Mouse (Mus musculus) left cerebral cortex, postnatal 10 days (tissue): ENCODE measurements around the gene Setd2. TPM values are rescaled to one million over a fixed set of nuclear protein-coding genes. Genes with fewer than 3 reads are reported as not detected.

ENCODE experiments used
- DNase-seq, 2 experiments: peaks; one replicate each; pipeline ENCODE4 v3.0.0; 2021 to 2022; ENCODE audit warnings: low spot score in 2 of 2, mixed read lengths in 1 of 2; ENCODE audit errors: extremely low spot score in 1 of 2
- intact Hi-C: fragments of 180-260 bp; cut with DNase I; formaldehyde crosslinking; loops from one replicate; pipeline ENCODE4 v1.15.1; 2025
- total RNA-seq, 2 experiments: library from RNA; stranded (reverse); gene quantifications; 2 replicates each; pipeline ENCODE4 v1.2.3; 2021

The Setd2 gene
- 10 to 100 TPM; 77.2 to 80.2 TPM for total RNA-seq

DNA sequence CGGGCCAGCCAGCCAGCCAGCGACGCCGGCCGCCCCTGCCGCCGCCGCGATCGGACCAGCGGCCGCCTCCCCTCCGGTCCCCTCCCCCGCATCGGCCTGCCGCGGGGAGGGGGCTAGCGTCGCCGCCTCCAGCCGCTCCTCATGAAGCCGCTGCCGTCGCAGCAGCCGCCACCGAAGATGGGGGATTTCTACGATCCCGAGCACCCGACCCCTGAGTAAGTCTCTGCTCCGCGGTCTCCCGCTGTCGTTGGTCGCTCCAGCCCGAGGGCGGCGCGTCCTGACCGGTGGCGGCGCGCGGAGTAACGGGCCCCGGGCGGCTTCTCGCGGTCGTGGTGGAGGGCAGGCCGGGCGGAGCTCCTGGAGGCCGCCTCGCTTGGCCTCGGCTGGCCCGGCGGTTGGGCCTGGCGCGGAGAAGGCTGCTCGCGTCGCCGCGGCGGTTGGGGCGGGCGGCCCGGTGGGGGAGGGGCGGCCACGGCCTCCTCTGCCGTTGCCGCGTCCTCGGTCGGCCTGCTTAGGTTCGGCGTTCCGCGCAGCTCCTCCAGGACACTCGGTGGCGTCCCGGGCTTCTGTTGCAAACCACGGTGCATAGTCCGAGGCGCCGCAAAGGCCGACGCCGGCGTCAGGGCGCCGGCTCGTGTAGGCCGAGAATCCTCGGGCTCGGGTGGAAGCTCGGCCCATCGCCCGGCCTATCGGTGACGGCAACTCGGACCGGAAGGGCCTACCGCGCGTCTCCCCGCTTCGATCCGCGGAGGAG, at the start of gene Setd2:
Gene Setd2 (plus strand): TSS at position 60 of the 754 bp plus-strand sequence.
- peak; percentile 47 to 79 for DNase-seq
- intact Hi-C loops: loop anchor here (2.0 kb wide), 1 partner anchor 56 kb away; the partner anchor contains the start of genes Kif9 and Klhl18

DNA sequence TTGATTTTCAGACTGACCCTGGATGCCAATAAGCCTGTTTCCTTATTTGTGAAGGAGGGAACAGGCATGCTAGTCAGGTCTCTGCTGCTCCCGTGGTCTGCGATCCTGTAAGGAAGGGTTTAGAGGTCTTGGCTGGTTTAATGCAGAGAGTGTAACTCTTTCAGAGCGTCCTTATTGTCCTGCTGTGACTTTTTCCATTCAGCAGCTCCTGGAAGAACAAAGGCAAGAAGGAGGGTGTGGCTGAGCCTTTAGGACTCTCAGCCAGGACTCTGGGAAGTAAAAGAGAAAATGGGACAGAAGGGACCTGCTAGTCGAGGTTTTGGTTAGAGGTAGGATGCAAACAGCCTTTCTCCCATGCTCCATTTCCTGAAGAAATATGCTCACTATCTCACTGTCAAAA, 43.6 kb upstream of the Setd2 start:
- intact Hi-C loops: no loop called here
- DNase-seq: no peak

DNA sequence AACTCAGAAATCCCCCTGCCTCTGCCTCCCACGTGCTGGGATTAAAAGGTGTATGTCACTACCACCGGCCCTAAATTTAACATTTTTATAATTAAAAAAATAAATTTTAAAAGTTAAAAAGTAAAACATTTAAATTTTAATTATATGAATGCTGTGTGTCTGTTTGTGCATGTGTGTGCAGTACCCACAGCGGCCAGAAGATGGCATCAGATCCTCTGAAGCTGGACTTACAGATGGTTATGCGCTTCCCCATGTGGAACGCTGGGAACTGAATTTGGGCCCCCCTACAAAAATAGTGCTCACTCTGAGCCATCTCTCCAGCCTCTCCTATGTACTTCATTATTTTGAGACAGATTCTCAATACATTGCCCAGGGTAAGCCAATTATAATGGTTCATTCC, 41.5 kb upstream of the Setd2 start:
- DNase-seq: peak in 1 of 2 experiments; percentile 30

DNA sequence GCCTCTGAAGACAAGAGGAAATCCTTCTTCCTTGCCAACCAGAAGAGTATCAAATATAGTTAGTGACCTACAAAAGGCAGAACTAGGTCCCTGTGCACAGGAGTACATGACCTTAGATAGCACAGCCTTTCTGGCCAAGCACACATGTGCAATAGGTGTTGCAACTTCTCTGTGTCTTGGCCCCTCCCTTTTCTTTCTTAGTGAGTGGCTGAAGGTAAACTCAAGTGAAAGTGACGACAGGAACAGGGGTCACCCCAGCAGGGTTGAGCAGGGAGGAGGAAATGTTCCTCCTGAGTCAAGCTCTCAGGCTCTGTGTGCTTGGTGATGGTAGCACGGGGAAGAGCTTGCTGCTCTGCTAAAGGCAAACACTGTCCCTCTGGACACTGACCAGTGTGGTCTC, 6.7 kb upstream of the Setd2 start:
- intact Hi-C loops: no loop called here
- no peak for DNase-seq

More for the DNA sequence above, 41.5 kb upstream of the Setd2 start:
- intact Hi-C loops: no loop called here

DNA sequence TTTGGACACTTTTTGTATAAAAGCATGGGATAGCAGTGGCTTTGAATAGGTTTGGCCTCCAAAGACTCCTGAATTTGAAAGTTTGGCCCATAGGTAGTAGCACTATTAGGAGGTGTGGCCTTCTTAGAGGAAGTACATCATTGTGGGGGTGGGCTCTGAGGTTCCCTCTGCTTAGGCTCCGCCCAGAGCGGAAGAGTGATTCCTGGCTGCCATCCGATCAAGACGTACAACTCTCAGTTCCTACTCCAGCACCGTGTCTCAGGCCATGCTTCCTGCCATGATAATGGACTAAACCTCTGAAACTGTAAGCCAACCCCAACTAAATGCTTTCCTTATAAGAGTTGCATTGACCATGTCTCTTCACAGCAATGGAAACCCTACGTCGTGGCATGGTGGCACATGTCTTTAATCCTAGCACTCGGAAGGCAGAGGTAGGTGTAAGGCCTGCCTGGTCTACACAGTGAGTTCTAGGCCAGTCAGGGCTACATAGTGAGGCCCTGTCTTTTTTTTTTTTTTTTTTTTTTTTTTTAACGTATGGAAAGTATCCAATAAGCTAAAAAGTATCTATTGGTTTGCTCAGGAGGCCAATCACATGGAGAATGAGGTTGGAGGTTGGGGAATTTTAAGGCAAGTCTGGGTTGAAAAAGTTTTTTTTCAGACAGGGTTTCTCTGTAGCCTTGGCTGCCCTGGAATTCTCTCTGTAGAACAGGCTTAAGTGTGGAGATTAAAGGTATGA, 3.2 kb upstream of the Setd2 start:
- peak in 1 of 2 experiments; percentile 24 for DNase-seq
- intact Hi-C loops: no loop called here

DNA sequence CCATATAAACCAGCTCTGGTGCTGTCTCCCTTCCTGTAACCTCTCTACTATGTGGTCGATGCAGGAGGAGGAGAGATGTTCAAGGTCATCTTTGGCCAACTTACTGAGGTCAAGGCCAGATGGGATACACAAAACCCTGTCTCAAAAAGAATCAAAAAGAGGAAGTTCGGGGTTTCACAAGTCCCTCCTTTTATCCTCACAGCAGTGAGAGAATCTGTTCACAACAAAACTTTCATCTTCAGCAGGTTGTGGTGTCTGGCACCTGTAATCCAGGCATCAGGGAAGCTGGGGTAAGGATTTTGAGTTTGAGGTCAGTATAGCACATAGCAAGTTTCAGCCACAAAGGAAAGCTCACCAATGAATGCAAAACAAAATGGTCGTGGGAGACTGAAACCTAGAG, 1.7 kb upstream of the Setd2 start:
- intact Hi-C loops: no loop called here
- no peak for DNase-seq

DNA sequence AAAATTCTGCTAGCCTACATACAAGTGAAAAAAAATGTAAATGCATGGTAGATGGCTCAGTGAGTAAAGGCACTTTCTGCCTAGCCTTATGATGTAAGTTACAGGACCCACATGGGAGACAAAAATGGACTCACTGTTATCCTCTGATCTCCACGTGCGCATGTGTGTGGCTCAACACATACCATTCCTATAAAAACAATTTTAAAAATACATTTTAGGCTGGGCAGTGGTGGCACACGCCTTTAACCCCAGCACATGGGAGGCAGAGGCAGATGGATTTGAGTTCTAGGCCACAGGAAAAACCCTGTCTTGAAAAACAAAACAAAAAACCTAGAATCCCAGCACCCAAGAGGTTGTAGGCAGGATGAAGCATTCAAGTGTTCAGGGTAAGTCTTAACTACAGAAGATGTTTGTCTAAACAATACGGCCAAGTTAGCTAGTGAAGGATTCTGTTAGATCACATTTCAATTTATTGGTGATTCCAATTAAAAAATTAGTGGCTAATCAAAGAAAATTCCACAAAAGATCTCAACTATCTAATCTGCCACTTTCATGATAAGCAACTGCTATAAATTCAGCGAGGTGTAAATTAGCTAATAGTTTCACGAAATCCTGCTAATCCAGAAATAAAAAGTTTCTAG, 1.1 kb upstream of the Setd2 start:
- no peak for DNase-seq
- intact Hi-C loops: no loop called here

DNA sequence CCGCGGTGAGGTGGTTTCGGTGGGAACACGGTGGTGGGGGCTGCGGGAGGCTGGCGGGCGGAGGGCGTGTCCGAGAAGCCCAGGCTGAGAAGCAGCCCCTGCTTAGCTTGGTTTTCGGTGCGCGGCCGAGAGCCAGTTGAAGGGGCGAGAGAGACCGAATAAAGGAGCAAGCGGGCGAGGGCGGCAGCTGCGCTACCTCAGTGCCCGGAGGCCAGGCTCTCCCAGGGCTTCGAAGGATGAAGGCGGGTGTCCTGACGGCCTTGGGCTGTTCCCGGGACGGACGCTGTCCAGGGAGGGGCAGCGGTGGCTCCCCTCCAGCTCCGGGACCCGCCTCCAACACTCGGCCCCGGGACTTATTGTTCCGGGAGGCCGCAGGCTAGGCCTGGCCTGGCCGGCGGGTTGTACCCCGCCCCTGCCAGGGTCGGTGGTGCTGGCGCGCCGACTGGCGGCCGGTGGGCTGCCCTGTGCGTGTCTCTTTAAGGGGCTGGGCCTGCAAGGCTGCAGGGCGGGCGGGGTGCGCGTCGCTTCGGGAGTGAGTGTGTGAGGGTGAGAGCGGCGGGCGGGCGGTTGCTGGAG, 395 bp upstream of the Setd2 start:
- peak; percentile 92 to 98 for DNase-seq
- intact Hi-C loops: loop anchor here (2.0 kb wide), 1 partner anchor 55 kb away; the partner anchor contains the start of genes Kif9 and Klhl18

DNA sequence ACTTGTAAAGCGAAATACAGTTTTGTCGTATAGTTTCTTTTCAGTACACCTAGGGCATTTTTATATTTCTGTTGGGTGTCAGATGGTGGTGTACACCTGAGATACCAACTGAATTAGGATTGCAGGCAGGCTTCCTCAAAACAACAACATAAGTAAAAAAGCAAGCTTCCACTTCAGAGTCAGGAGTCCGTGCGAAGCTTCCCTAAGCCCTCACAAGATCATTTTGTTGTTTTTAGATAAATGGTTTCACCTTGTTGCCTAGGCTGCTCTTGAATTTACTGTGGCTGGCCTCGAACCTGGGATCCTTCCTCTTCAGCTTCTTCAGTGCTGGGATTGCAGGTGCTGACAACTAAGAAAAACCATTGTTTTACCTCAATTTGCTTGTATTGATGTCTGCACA, 1.2 kb downstream of the Setd2 start:
- no peak for DNase-seq
- intact Hi-C loops: loop anchor here (2.0 kb wide), 1 partner anchor 57 kb away; the partner anchor contains the start of genes Kif9 and Klhl18

DNA sequence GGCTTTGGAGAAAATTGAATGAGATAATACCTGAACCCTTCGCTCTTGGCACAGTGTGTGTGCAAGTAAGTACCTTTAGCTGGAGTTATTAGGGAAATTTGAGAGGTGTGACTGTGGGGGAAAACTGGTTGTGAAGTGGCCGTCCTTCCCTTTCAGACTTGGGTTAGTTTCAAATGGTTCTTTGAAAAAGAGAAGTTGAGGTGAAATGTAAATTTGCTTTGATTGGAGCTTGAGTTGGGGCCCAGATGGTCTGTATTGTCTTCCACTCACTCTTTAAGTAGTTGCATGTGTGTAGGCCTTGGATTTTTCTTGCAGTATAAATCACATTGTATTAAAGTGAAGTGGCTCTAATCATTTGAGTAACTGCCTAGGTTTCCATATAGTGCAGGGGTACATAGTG, 2.7 kb downstream of the Setd2 start:
- intact Hi-C loops: no loop called here
- DNase-seq: no peak

DNA sequence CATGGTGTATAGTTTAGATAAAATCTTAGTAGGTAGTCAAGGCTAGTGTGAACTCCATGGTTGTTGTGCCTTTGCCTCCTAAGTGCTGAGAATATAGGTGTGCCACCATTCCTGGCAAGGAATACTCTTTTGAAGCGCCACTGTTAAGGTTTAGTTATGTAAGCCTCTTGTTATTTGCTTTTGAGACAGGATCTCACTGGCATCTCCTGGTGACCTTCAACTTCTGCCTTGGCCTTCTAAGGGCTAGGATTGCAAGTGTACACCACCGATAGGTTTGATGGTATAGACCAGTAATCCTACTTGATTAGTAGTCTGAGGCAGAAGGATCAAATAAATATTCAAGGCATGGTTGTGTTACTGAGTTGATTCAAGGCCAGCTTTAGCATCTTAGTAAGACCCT, 4.2 kb downstream of the Setd2 start:
- no peak for DNase-seq
- intact Hi-C loops: no loop called here

DNA sequence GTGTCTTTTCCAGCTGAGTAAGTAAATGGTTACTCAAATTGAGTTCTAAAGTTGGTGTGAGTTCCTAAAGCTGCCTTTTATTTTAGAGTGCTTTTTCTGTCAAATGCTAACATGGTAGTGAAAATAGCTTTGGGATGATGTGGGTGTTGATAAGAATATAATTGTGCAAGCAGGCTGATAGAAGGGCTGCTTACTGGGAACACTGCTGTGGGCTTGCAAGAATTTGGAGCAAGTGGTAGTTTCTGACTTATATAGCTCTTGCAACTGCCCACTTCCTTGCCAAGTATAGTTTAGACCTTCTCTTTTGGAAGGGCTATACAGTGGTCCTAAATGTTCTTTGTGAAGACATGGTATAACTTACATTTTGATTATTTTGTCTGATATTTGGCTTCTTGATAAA, 6.1 kb downstream of the Setd2 start:
- peak in 1 of 2 experiments; percentile 16 for DNase-seq
- intact Hi-C loops: no loop called here

DNA sequence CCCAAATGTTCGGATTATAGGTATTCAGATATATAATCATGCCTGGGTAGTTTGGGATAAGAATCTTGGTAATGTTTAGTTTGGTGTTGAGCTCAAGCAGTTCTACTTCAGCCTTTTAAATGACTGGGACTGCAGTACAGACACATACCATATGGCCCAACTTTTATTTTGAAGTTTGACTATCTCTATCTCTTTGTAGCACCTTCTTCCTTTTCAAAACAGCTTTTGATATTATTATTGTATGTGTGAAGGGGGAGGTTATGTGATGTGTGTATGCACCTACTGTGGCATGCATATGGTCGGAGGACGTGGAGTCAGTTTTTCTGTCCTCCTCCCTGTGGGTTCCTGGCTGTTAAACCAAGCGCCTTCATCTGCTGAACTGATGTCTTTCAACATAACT, 9.6 kb downstream of the Setd2 start:
- intact Hi-C loops: no loop called here
- DNase-seq: no peak

DNA sequence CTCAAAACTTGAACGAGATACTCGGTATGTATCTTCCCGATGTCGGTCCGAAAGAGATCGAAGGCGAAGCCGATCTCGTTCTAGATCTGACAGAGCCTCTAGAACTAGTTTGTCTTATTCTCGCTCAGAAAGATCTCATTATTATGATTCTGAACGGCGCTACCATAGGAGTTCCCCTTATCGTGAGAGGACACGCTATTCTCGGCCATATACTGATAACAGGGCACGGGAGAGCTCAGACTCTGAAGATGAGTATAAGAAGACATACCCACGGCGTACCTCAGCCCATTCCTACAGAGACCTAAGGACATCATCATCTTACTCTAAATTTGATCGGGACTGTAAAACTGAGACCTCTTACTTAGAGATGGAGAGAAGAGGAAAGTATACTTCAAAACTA, 15.9 kb downstream of the Setd2 start:
- no peak for DNase-seq
- intact Hi-C loops: no loop called here

DNA sequence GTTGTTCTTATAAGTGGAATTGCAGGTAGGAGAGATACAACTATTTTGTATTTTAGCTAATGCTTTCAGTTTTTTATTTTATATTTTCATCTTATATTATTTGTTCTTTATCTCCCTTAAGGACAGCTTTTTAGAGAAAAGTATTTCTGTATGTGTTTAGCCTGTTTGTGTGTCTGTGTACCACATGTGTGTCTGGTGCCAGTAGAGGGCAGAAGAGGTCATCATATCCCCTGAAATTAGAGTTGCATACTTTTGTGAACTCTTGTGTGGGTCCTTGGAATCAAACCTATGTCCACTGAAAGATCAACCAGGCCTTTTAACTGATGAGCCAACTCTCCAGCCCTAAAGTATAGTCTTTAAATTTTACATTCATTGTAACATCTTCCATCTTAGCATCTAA, 35.9 kb downstream of the Setd2 start:
- intact Hi-C loops: loop anchor here (5.0 kb wide), 1 partner anchor 34 kb away; no protein-coding TSS in a partner anchor
- DNase-seq: no peak

DNA sequence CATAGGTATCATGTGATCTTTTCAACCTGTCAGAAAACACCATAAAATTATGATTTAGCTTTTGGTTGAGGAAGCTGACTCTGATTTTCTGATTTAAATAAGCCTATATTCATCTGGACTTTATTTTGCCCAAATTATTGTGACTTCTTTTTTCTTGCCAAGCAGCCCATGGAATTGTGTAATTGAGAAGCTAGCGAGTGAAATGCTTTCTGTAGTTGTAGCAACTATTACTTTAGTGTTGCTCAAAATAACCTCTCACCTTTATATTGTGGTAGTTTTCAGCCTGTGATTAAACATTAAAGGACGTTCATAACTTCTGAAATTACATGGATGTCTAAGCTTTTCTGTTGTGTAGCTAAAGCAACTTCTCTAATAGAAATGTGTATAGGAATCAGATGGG, 49.8 kb downstream of the Setd2 start:
- intact Hi-C loops: no loop called here
- no peak for DNase-seq

DNA sequence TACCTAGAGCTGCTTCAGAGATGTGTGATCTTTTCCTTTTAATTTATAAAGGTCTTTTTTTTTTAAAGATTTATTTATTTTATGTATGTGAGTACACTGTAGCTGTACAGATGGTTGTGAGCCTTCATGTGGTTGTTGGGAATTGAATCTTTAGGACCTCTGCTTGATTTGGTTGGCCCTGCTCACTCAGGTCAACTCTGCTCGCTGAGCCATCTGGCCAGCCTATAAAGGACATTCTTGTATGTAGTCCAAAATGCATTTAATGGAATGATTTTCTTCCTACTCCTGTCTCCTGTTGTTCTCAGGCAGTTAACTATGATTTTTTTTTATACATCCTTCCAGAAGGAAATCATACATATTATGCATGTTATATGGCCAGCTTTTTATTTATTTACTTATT, 51.1 kb downstream of the Setd2 start:
- intact Hi-C loops: no loop called here
- DNase-seq: no peak

DNA sequence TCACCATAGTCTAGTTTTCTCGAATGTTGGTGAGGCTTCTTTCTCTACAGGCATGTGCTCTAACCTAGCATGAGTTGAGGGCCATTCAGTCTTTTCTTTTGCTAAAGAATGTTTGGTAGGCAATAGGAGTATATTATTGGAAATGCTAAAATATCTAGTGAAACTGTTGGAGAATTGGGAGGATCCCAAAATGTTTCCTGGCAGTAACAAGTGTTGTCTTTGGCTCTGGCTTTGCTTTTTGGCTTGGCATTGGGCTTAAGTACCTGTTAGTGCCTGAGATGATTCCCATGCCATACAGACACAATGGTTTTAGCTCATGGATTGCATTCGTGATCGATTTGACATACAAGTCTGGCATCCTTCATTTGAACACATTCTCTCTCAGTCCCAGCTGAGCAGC, 79.1 kb downstream of the Setd2 start:
- intact Hi-C loops: no loop called here
- DNase-seq: no peak

DNA sequence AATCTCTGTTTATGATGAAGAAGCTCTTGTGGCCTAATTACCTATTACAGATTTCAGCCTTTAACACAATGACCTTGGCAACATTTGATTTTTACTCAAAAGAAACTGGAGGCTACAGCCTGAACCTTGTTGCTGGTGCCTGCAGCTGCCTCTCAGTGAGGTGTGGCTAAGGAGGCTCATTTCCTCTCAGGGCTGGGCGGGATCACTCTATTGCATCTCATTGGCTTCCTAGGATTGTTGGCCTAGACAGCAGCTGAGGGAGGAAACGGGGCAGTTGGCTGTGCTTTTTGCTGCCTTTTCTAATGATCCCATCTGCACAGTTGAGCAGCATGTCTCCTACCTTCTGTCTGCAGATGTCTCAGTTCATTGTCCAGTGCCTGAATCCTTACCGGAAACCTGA, 84.7 kb downstream of the Setd2 start:
- intact Hi-C loops: no loop called here
- no peak for DNase-seq
